Mouse (Mus musculus) olfactory bulb, adult 2 months (tissue): Measurements from ENCODE around the gene Olfr170. TPM values are rescaled to one million over a fixed set of nuclear protein-coding genes. Genes with fewer than 3 reads are reported as not detected.
"Not testable (repeated sequence)": the region's sequence is repeated elsewhere in the genome, so short reads cannot be mapped to it uniquely, and the experiment has no call there.

ENCODE experiments used
- H3K27ac ChIP-seq: fragments of 200-500 bp; 2 replicates; pipeline ENCODE4 v1.5.1; 2012; ENCODE audit warnings: low read depth, low read length; ENCODE audit not compliant: insufficient read depth
- H3K4me1 ChIP-seq: fragments of 200-500 bp; 2 replicates; pipeline ENCODE4 v1.6.1; 2012; ENCODE audit warnings: low read length; ENCODE audit not compliant: control insufficient read depth, insufficient read depth
- H3K4me3 ChIP-seq: fragments of 200-500 bp; 2 replicates; pipeline ENCODE4 v1.5.1; 2012; ENCODE audit warnings: mild to moderate bottlenecking, low read depth, low read length, moderate library complexity; ENCODE audit not compliant: insufficient read depth
- CTCF ChIP-seq: fragments of 200-500 bp; IDR thresholded peaks from 2 replicates; pipeline ENCODE4 v1.5.1; 2012; ENCODE audit warnings: low read depth, mild to moderate bottlenecking, low read length, moderate library complexity; ENCODE audit not compliant: insufficient read depth
- POLR2A ChIP-seq: fragments of 200-500 bp; IDR thresholded peaks from 2 replicates; pipeline ENCODE4 v1.6.1; 2012; ENCODE audit warnings: mild to moderate bottlenecking, low read depth, low read length, moderate library complexity; ENCODE audit not compliant: insufficient read depth
- WGBS: fragments of 180-500 bp; shearing (Covaris S2); methylation state at CpG from one replicate; pipeline ENCODE4 v1.1.7; 2018; 5-methylcytosine and 5-hydroxymethylcytosine counted together
- polyA plus RNA-seq: library from polyadenylated mRNA; stranded (reverse); fragments of >200 nt; gene quantifications from 2 replicates; pipeline ENCODE4 v1.2.4, GENCODE M21; 2012; ENCODE audit warnings: low replicate concordance; ENCODE audit not compliant: missing spikeins, insufficient read depth, insufficient read length

Olfr170 gene
- polyA plus RNA-seq = not detected in 2 replicates

- not testable (repeated sequence) for H3K27ac ChIP-seq, H3K4me1 ChIP-seq, H3K4me3 ChIP-seq
- 89% methylated on average over 2 of the region's 2 CpGs for WGBS
These were observed at the start of gene Olfr170 for GRCm38 (mm10) chr16:19611782-19612181. TSS of gene Olfr170 (minus strand) at chr16:19611882.

- H3K4me1 ChIP-seq = no peaks in the 10 kb centered on the region
- TF ChIP-seq CTCF (no peak), POLR2A (no peak)
- WGBS = 80% methylated on average over 1 of the region's 1 CpGs
- no peak within 1 kb of the TSS for H3K4me3 ChIP-seq
- H3K27ac ChIP-seq = no peak within 1 kb of the TSS
These were observed 18.1 kb upstream of the Olfr170 start, which contains the start of gene Olfr171 for GRCm38 (mm10) chr16:19629816-19630215. TSS of gene Olfr171 (minus strand) at chr16:19629916.

- Histone ChIP-seq H3K4me1 (no peaks in the 10 kb centered on the region), H3K4me3 (no peak overlapping the region), H3K27ac (no peak overlapping the region)
- no peak for TF ChIP-seq POLR2A
- 40% methylated on average over 2 of the region's 2 CpGs for WGBS
These were observed 8.5 kb downstream of the Olfr170 start for GRCm38 (mm10) chr16:19603166-19603565.

- H3K27ac ChIP-seq, H3K4me3 ChIP-seq, H3K4me1 ChIP-seq: not testable (repeated sequence)
- WGBS = 91% methylated on average over 2 of the region's 2 CpGs
These were observed 40.0 kb downstream of the Olfr170 start, which contains the start of gene Olfr169 for GRCm38 (mm10) chr16:19571709-19572108. TSS of gene Olfr169 (minus strand) at chr16:19571809.

Other genes with a start within 250 kb of the Olfr170 start
- gene Olfr165, start 188.7 kb downstream of the Olfr170 start, polyA plus RNA-seq = not detected in 2 replicates
- not detected in 2 replicates for gene Olfr166, start 128.2 kb downstream of the Olfr170 start, polyA plus RNA-seq
- not detected in 2 replicates for gene Olfr167, start 89.6 kb downstream of the Olfr170 start, polyA plus RNA-seq
- gene Olfr168, start 76.3 kb downstream of the Olfr170 start, polyA plus RNA-seq = not detected in 2 replicates
- not detected in 2 replicates for gene Olfr169, start 40.1 kb downstream of the Olfr170 start, polyA plus RNA-seq
- gene Olfr171, start 18.0 kb upstream of the Olfr170 start, polyA plus RNA-seq = not detected in 2 replicates
- gene Lamp3, start 94.5 kb upstream of the Olfr170 start, polyA plus RNA-seq = not detected in 2 replicates
- not detected in 2 replicates for gene B3gnt5, start 148.3 kb upstream of the Olfr170 start, polyA plus RNA-seq